Mouse (Mus musculus) kidney, postnatal 10 days (tissue): ENCODE measurements around the gene Btbd35f7.
"Not testable (repeated sequence)": the region's sequence is repeated elsewhere in the genome, so short reads cannot be mapped to it uniquely, and the experiment has no call there.

Source experiments
- DNase-seq: peaks from one replicate; pipeline ENCODE4 v3.0.0; 2021; ENCODE audit warnings: mixed read lengths

Btbd35f7 gene

GRCm38 (mm10) chrX:5668767-5669166, at the start of gene Btbd35f7:
Gene Btbd35f7 (plus strand): TSS chrX:5669067.
- DNase-seq: not testable (repeated sequence)
